Mouse (Mus musculus) testis, adult 10 weeks (tissue): ENCODE results near the gene Gm12794. TPM values are rescaled to one million over a fixed set of nuclear protein-coding genes. Genes with fewer than 3 reads are reported as not detected.

Source experiments
- polyA plus RNA-seq: library from polyadenylated mRNA; stranded (reverse); fragments of 350-450 nt; fragmentation: Illumina TruSeq; extraction: RNeasy Lipid Tissue Mini Kit (QIAGEN cat#74804); gene quantifications from one replicate; pipeline ENCODE4 v1.2.3, GENCODE M21; 2014; ENCODE audit warnings: low read depth, low replicate concordance

Gm12794 gene
- not detected for polyA plus RNA-seq

GRCm38 (mm10) chr4:101940107-101940506 is at the start of gene Gm12794:
TSS of gene Gm12794 (plus strand) at chr4:101940407.

GRCm38 (mm10) chr4:101893656-101894420 is 46.4 kb upstream of the Gm12794 start, which contains the start of gene C130073F10Rik:
TSS of gene C130073F10Rik (minus strand) at chr4:101893789.

GRCm38 (mm10) chr4:101908821-101909220 is 31.4 kb upstream of the Gm12794 start, which contains the start of gene Gm12800:
TSS of gene Gm12800 (plus strand) at chr4:101909121.

GRCm38 (mm10) chr4:101980949-101981348 is 40.7 kb downstream of the Gm12794 start, which contains the start of gene Gm12790:
TSS of gene Gm12790 (minus strand) at chr4:101981049.

GRCm38 (mm10) chr4:101986326-101986725 is 46.1 kb downstream of the Gm12794 start, which contains the start of gene Gm12789:
TSS of gene Gm12789 (plus strand) at chr4:101986626.

Other genes with a start within 250 kb of the Gm12794 start
- gene Lepr, start 223.0 kb upstream of the Gm12794 start, polyA plus RNA-seq: 1.6 TPM
- gene B020004J07Rik, start 96.4 kb upstream of the Gm12794 start, polyA plus RNA-seq: not detected
- not detected for gene C130073F10Rik, start 46.6 kb upstream of the Gm12794 start, polyA plus RNA-seq
- not detected for gene Gm12800, start 31.3 kb upstream of the Gm12794 start, polyA plus RNA-seq
- gene Gm12790, start 40.6 kb downstream of the Gm12794 start, polyA plus RNA-seq: not detected
- not detected for gene Gm12789, start 46.2 kb downstream of the Gm12794 start, polyA plus RNA-seq
- gene Pde4b, start 147.1 kb downstream of the Gm12794 start, polyA plus RNA-seq: 16.0 TPM